18 mouse cellular contexts compared by ENCODE assay signal in genomic region chr5:30520214-30520732, GRCm38 (mm10). TPM values are rescaled to one million over a fixed set of nuclear protein-coding genes. Genes with fewer than 3 reads are reported as not detected.
DNase-seq lines count a peak whose midpoint lies in the region; ATAC-seq and TF ChIP-seq lines count a peak whose summit lies in the region.
"Had no signal": no experiment of that assay in that cellular context is flagged by ENCODE, and none has a peak within 500 bp of the region (broad histone marks: within the 10 kb centered on the region; RNA-seq: fewer than 3 reads in every experiment).

No protein-coding gene starts in this region.

- DNase-seq in adrenal gland, adult 2 months, result peak; percentile 64
- DNase-seq in adrenal gland, adult 8-10 months, result no peak
- no peak for DNase-seq in lung, adult 18-20 months
- DNase-seq in liver, embryonic 14.5 days (ENCODE audit: low read depth in 3 of 3, low spot score in 3 of 3), result peak; percentile 14 to 24 (median 22)
- no peak for DNase-seq in midbrain, postnatal 0 days (ENCODE audit: low spot score)
- DNase-seq in kidney, adult 18-20 months, result no peak
- no peak for DNase-seq in layer of hippocampus, adult 11-12 months (ENCODE audit: low spot score)
- DNase-seq: gastrocnemius, postnatal 14 days; layer of hippocampus, postnatal 36 days; right cerebral cortex, postnatal 4 days had no signal

- no peak overlapping the region for H3K4me3 ChIP-seq in lung, embryonic 16.5 days (ENCODE audit: low read length)
- H3K4me3 ChIP-seq in liver, embryonic 14.5 days (ENCODE audit: insufficient read depth in 1 of 2, low read depth in 2 of 2, low read length in 2 of 2), result no peak overlapping the region
- H3K4me3 ChIP-seq in midbrain, postnatal 0 days (ENCODE audit: low read depth, low read length), result no peak overlapping the region
- H3K4me3 ChIP-seq: forebrain, embryonic 15.5 days; heart, embryonic 13.5 days; hindbrain, embryonic 12.5 days; kidney, embryonic 15.5 days; limb, embryonic 15.5 days had no signal

- no peak for TF ChIP-seq CTCF in liver, embryonic 14.5 days (IDR thresholded peaks at IDR 0.05; ENCODE audit: low read depth)
- TF ChIP-seq CTCF in midbrain, postnatal 0 days (IDR thresholded peaks at IDR 0.05), result no peak

- H3K9me3 ChIP-seq in lung, embryonic 16.5 days (ENCODE audit: control insufficient read depth, low read length), result no peaks in the 10 kb centered on the region
- no peaks in the 10 kb centered on the region for H3K9me3 ChIP-seq in liver, embryonic 14.5 days (ENCODE audit: control insufficient read depth, low read length)
- H3K9me3 ChIP-seq in midbrain, postnatal 0 days (ENCODE audit: low read length), result no peaks in the 10 kb centered on the region
- H3K9me3 ChIP-seq: forebrain, embryonic 15.5 days; heart, embryonic 13.5 days; hindbrain, embryonic 12.5 days; kidney, embryonic 15.5 days; limb, embryonic 15.5 days had no signal

- peak overlapping the region; percentile 50 for H3K27ac ChIP-seq in lung, embryonic 16.5 days (ENCODE audit: low read length)
- H3K27ac ChIP-seq in liver, embryonic 14.5 days, result no peak overlapping the region; the same call in 1 of the 2 replicates
- no peak overlapping the region for H3K27ac ChIP-seq in midbrain, postnatal 0 days (ENCODE audit: low read depth, low read length)
- H3K27ac ChIP-seq: forebrain, embryonic 15.5 days; heart, embryonic 13.5 days; hindbrain, embryonic 12.5 days; kidney, embryonic 15.5 days; limb, embryonic 15.5 days had no signal

- H3K36me3 ChIP-seq in lung, embryonic 16.5 days (ENCODE audit: control insufficient read depth, insufficient read depth, low read length), result no peaks in the 10 kb centered on the region
- no peaks in the 10 kb centered on the region for H3K36me3 ChIP-seq in liver, embryonic 14.5 days (replicated peaks; ENCODE audit: control insufficient read depth, insufficient read depth, low read depth)
- H3K36me3 ChIP-seq in midbrain, postnatal 0 days (ENCODE audit: insufficient read depth, low read length), result no peaks in the 10 kb centered on the region
- H3K36me3 ChIP-seq: forebrain, embryonic 15.5 days; heart, embryonic 13.5 days; hindbrain, embryonic 12.5 days; kidney, embryonic 15.5 days; limb, embryonic 15.5 days had no signal

- TF ChIP-seq EP300 in liver, embryonic 14.5 days (IDR thresholded peaks at IDR 0.05; ENCODE audit: low read depth), result peak; percentile 45

- no peak for ATAC-seq in lung, embryonic 16.5 days (ENCODE audit: low read depth)
- peak; percentile 46; the same call in 1 of the 2 replicates for ATAC-seq in liver, embryonic 14.5 days (ENCODE audit: insufficient read depth)
- ATAC-seq in midbrain, postnatal 0 days (ENCODE audit: low FRiP score), result no peak
- ATAC-seq: forebrain, embryonic 15.5 days had no signal

- H3K4me2 ChIP-seq in lung, embryonic 16.5 days (ENCODE audit: low read depth, low read length), result no peak overlapping the region
- no peak overlapping the region for H3K4me2 ChIP-seq in liver, embryonic 14.5 days (ENCODE audit: low read depth)
- H3K4me2 ChIP-seq in midbrain, postnatal 0 days (ENCODE audit: low read depth, low read length, poor library complexity, severe bottlenecking), result no peak overlapping the region
- H3K4me2 ChIP-seq: forebrain, embryonic 15.5 days; heart, embryonic 13.5 days; hindbrain, embryonic 12.5 days; kidney, embryonic 15.5 days; limb, embryonic 15.5 days; midbrain, embryonic 11.5 days had no signal

- 51% methylated on average over 10 of the region's 10 CpGs for WGBS in lung, embryonic 16.5 days
- WGBS in liver, embryonic 14.5 days (ENCODE audit: insufficient replicate concordance), result 45% methylated on average over 10 of the region's 10 CpGs
- 84% methylated on average over 10 of the region's 10 CpGs for WGBS in midbrain, postnatal 0 days

- no peak overlapping the region for H3K9ac ChIP-seq in lung, embryonic 16.5 days (ENCODE audit: low read length)
- H3K9ac ChIP-seq in liver, embryonic 14.5 days (replicated peaks), result no peak overlapping the region
- H3K9ac ChIP-seq in midbrain, postnatal 0 days (replicated peaks; ENCODE audit: low read length, poor library complexity, severe bottlenecking), result no peak overlapping the region
- H3K9ac ChIP-seq: forebrain, embryonic 15.5 days; heart, embryonic 13.5 days; hindbrain, embryonic 12.5 days; kidney, embryonic 15.5 days; limb, embryonic 15.5 days had no signal

- peaks cover 22% of the 10 kb centered on the region for H3K4me1 ChIP-seq in lung, embryonic 16.5 days (replicated peaks; ENCODE audit: control insufficient read depth, insufficient read depth, low read length)
- H3K4me1 ChIP-seq in liver, embryonic 14.5 days (replicated peaks; ENCODE audit: control insufficient read depth in 2 of 2, insufficient read depth in 2 of 2, low read length in 1 of 2), result peaks cover 11 to 29% of the 10 kb centered on the region in 2 experiments
- no peaks in the 10 kb centered on the region for H3K4me1 ChIP-seq in midbrain, postnatal 0 days (ENCODE audit: insufficient read depth, low read length)

- no peaks in the 10 kb centered on the region for H3K27me3 ChIP-seq in lung, embryonic 16.5 days (ENCODE audit: control insufficient read depth, insufficient read depth, low read depth, low read length)
- no peaks in the 10 kb centered on the region for H3K27me3 ChIP-seq in liver, embryonic 14.5 days (ENCODE audit: control insufficient read depth, insufficient read depth, low read length)
- no peaks in the 10 kb centered on the region for H3K27me3 ChIP-seq in midbrain, postnatal 0 days (ENCODE audit: insufficient read depth, low read length)
- H3K27me3 ChIP-seq: forebrain, embryonic 15.5 days; heart, embryonic 13.5 days; kidney, embryonic 15.5 days; limb, embryonic 15.5 days had no signal

RNA-seq across cellular contexts. Expression of gene Cib4, which starts 25.4 kb away (rescaled TPM):
- total RNA-seq in adrenal gland, adult 2 months (2021), result 1 to 10 TPM in 1 of 2 experiments, under 1 TPM in 1; 0.92 to 2.4 TPM
- 1.7 and 3.4 TPM in 2 replicates for polyA plus RNA-seq in adrenal gland, adult 2 months (2012; rRNA removed)
- 1 to 10 TPM; 1.9 to 6.7 (median 3.7) TPM for total RNA-seq in adrenal gland, adult 8-10 months (2022)
- not detected in 2 replicates for polyA plus RNA-seq in lung, embryonic 16.5 days (2015; fragmentation: Nextera tagmentation; extraction: Ambion mirVana)
- not detected in 2 replicates for polyA plus RNA-seq in liver, embryonic 14.5 days (2012; rRNA removed)
- not detected in 2 replicates for polyA plus RNA-seq in liver, embryonic 14.5 days (2014; fragmentation: Nextera tagmentation; extraction: Ambion mirVana)
- total RNA-seq in midbrain, postnatal 0 days (2014; rRNA removed), result not detected in 2 replicates
- polyA plus RNA-seq in midbrain, postnatal 0 days (2015; fragmentation: Nextera tagmentation; extraction: Ambion mirVana), result not detected in 2 replicates
- total RNA-seq: gastrocnemius, postnatal 14 days; layer of hippocampus, postnatal 36 days had no signal
- polyA plus RNA-seq: embryonic facial prominence, embryonic 14.5 days; forebrain, embryonic 15.5 days; heart, embryonic 13.5 days; hindbrain, embryonic 12.5 days; kidney, embryonic 15.5 days; limb, embryonic 15.5 days; midbrain, embryonic 11.5 days had no signal

RNA-seq across cellular contexts. Expression of gene 1700001C02Rik, which starts 54.4 kb away (rescaled TPM):
- total RNA-seq in adrenal gland, adult 2 months (2021), result not detected
- not detected in 2 replicates for polyA plus RNA-seq in adrenal gland, adult 2 months (2012; rRNA removed)
- total RNA-seq in adrenal gland, adult 8-10 months (2022), result not detected
- polyA plus RNA-seq in lung, embryonic 16.5 days (2015; fragmentation: Nextera tagmentation; extraction: Ambion mirVana), result 7.9 and 13.3 TPM in 2 replicates
- not detected in 2 replicates for polyA plus RNA-seq in liver, embryonic 14.5 days (2012; rRNA removed)
- polyA plus RNA-seq in liver, embryonic 14.5 days (2014; fragmentation: Nextera tagmentation; extraction: Ambion mirVana), result not detected in 2 replicates
- 1.4 and 1.6 TPM in 2 replicates for total RNA-seq in midbrain, postnatal 0 days (2014; rRNA removed)
- 2.9 and 3.4 TPM in 2 replicates for polyA plus RNA-seq in midbrain, postnatal 0 days (2015; fragmentation: Nextera tagmentation; extraction: Ambion mirVana)
- total RNA-seq: gastrocnemius, postnatal 14 days; layer of hippocampus, postnatal 36 days had no signal
- polyA plus RNA-seq: heart, embryonic 13.5 days; kidney, embryonic 15.5 days; limb, embryonic 15.5 days; midbrain, embryonic 11.5 days had no signal

RNA-seq across cellular contexts. Expression of gene Otof, which starts 58.5 kb away (rescaled TPM):
- total RNA-seq in adrenal gland, adult 2 months (2021), result under 1 TPM; 0.06 to 0.10 TPM
- polyA plus RNA-seq in adrenal gland, adult 2 months (2012; rRNA removed), result 0.42 and 0.43 TPM in 2 replicates
- total RNA-seq in adrenal gland, adult 8-10 months (2022), result 1 to 10 TPM in 1 of 4 experiments, under 1 TPM in 2, not detected in 1; 0.12 to 1.1 (median 0.38) TPM
- 0.68 and 0.84 TPM in 2 replicates for polyA plus RNA-seq in lung, embryonic 16.5 days (2015; fragmentation: Nextera tagmentation; extraction: Ambion mirVana)
- 0.01 TPM in 2 replicates for polyA plus RNA-seq in liver, embryonic 14.5 days (2012; rRNA removed)
- not detected in 2 replicates for polyA plus RNA-seq in liver, embryonic 14.5 days (2014; fragmentation: Nextera tagmentation; extraction: Ambion mirVana)
- total RNA-seq in midbrain, postnatal 0 days (2014; rRNA removed), result 6.1 and 9.9 TPM in 2 replicates
- polyA plus RNA-seq in midbrain, postnatal 0 days (2015; fragmentation: Nextera tagmentation; extraction: Ambion mirVana), result 4.7 and 4.9 TPM in 2 replicates

Comparison
In these comparisons a context has a peak if more than half of its experiments do, and no peak if none do; other contexts are left out.
1. DNase-seq: peak in adrenal gland, adult 2 months (single experiment) and liver, embryonic 14.5 days (3 of 3); none in adrenal gland, adult 8-10 months (single experiment), lung, adult 18-20 months (0 of 2), midbrain, postnatal 0 days (single experiment), kidney, adult 18-20 months (single experiment) and layer of hippocampus, adult 11-12 months (single experiment).